Mouse (Mus musculus) hindbrain, embryonic 16.5 days (tissue): ENCODE measurements at regions not wholly inside any gene's neighbourhood (a gene's known extent, or its start where the extent isn't known, plus 50 kb on each side); places are given as distances from the start of the nearest gene placed in this dataset.

ENCODE experiments used
- ATAC-seq: fragments of 200-750 bp; cut with Nextera tagmentation; 2 replicates; pipeline ENCODE4 v1.8.0; 2017; ENCODE audit warnings: moderate TSS enrichment, moderate library complexity
- H3K27ac ChIP-seq: fragments of 300-500 bp; sonication (generic); 2 replicates; pipeline ENCODE4 v1.5.1; 2014; ENCODE audit warnings: low read depth, mild to moderate bottlenecking, control low read depth, low read length, moderate library complexity
- H3K27me3 ChIP-seq: fragments of 300-500 bp; sonication (generic); replicated peaks from 2 replicates; pipeline ENCODE4 v1.6.1; 2014; ENCODE audit warnings: low read length; ENCODE audit not compliant: control insufficient read depth, insufficient read depth
- H3K36me3 ChIP-seq: fragments of 300-500 bp; sonication (generic); 2 replicates; pipeline ENCODE4 v1.6.1; 2014; ENCODE audit warnings: mild to moderate bottlenecking, low read length, moderate library complexity, mixed read lengths; ENCODE audit not compliant: control insufficient read depth, insufficient read depth
- H3K4me1 ChIP-seq: fragments of 300-500 bp; sonication (generic); 2 replicates; pipeline ENCODE4 v1.6.1; 2014; ENCODE audit warnings: low read depth, low read length; ENCODE audit not compliant: control insufficient read depth, insufficient read depth
- H3K4me2 ChIP-seq: fragments of 300-500 bp; sonication (generic); 2 replicates; pipeline ENCODE4 v1.6.1; 2014; ENCODE audit warnings: mild to moderate bottlenecking, low read length, control low read depth, moderate library complexity
- H3K4me3 ChIP-seq: fragments of 300-500 bp; sonication (generic); 2 replicates; pipeline ENCODE4 v1.5.1; 2014; ENCODE audit warnings: mild to moderate bottlenecking, low read length, control low read depth, moderate library complexity
- H3K9ac ChIP-seq: fragments of 300-500 bp; sonication (generic); 2 replicates; pipeline ENCODE4 v1.6.1; 2014; ENCODE audit warnings: low read depth, mild to moderate bottlenecking, control low read depth, low read length, moderate library complexity
- H3K9me3 ChIP-seq: fragments of 300-500 bp; sonication (generic); 2 replicates; pipeline ENCODE4 v1.6.1; 2014; ENCODE audit warnings: mild to moderate bottlenecking, low read length, moderate library complexity; ENCODE audit not compliant: control insufficient read depth
- WGBS: fragments of 180-500 bp; shearing (Covaris S2); extraction: QIAGEN DNeasy Blood & Tissue Kit; methylation state at CpG from one replicate; pipeline ENCODE4 v1.1.7; 2014; 5-methylcytosine and 5-hydroxymethylcytosine counted together

- Histone ChIP-seq H3K4me3 (no peak overlapping the region), H3K4me2 (no peak overlapping the region), H3K27me3 (no peaks in the 10 kb centered on the region), H3K27ac (no peak overlapping the region), H3K9me3 (no peaks in the 10 kb centered on the region), H3K9ac (no peak overlapping the region), H3K36me3 (no peaks in the 10 kb centered on the region), H3K4me1 (no peaks in the 10 kb centered on the region)
- 73% methylated on average over 2 of the region's 2 CpGs for WGBS
- no peak for ATAC-seq
Measured at GRCm38 (mm10) chr15:52645961-52646360, 1238.7 kb upstream of the Gm7489 start.

DNA sequence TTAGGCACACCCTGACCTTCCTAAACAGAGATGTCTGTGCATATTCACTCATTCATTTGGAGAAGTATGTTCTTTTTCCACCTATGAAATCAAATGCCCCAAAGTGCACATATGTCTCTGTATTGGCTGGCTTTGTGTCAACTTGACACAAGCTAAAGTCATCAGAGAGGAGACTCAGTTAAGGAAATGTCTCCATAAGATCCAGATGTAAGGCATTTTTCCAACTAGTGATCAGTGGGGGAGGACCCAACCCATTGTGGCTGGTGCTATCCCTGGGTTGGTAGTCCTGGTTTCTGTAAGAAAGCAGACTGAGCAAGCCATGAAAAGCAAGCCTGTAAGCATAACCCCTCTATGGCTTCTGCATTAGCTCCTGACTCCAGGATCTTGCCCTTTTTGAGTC is 1226.8 kb upstream of the Gm7489 start:
- Histone ChIP-seq H3K27ac (no peak overlapping the region), H3K27me3 (no peaks in the 10 kb centered on the region), H3K4me3 (no peak overlapping the region), H3K9ac (no peak overlapping the region), H3K9me3 (no peaks in the 10 kb centered on the region), H3K4me2 (no peak overlapping the region), H3K4me1 (no peaks in the 10 kb centered on the region), H3K36me3 (no peaks in the 10 kb centered on the region)
- ATAC-seq, result no peak
